Mouse (Mus musculus) stomach, embryonic 15.5 days (tissue): ENCODE results near the gene Reg4. TPM values are rescaled to one million over a fixed set of nuclear protein-coding genes. Genes with fewer than 3 reads are reported as not detected.
A peak's percentile ranks its signal among the peaks of the same experiment; 100 is the strongest.

Experiments used
- ATAC-seq: fragments of 200-750 bp; cut with Nextera tagmentation; 2 replicates; pipeline ENCODE4 v1.8.0; 2017; ENCODE audit warnings: low read depth, moderate number of reproducible peaks, moderate TSS enrichment; ENCODE audit not compliant: insufficient read depth, low FRiP score
- H3K27ac ChIP-seq: fragments of 300-500 bp; sonication (generic); 2 replicates; pipeline ENCODE4 v1.5.1; 2015; ENCODE audit warnings: mild to moderate bottlenecking, inconsistent platforms
- H3K27me3 ChIP-seq: fragments of 300-500 bp; sonication (generic); replicated peaks from 2 replicates; pipeline ENCODE4 v1.6.1; 2015; ENCODE audit warnings: inconsistent platforms
- H3K36me3 ChIP-seq: fragments of 300-500 bp; sonication (generic); 2 replicates; pipeline ENCODE4 v1.6.1; 2015; ENCODE audit warnings: inconsistent platforms
- H3K4me1 ChIP-seq: fragments of 300-500 bp; sonication (generic); 2 replicates; pipeline ENCODE4 v1.6.1; 2015; ENCODE audit warnings: inconsistent platforms
- H3K4me2 ChIP-seq: fragments of 300-500 bp; sonication (generic); 2 replicates; pipeline ENCODE4 v1.6.1; 2015; ENCODE audit warnings: mild to moderate bottlenecking, inconsistent platforms
- H3K4me3 ChIP-seq: fragments of 300-500 bp; sonication (generic); replicated peaks from 2 replicates; pipeline ENCODE4 v1.5.1; 2015; ENCODE audit warnings: inconsistent platforms
- H3K9ac ChIP-seq: fragments of 300-500 bp; sonication (generic); 2 replicates; pipeline ENCODE4 v1.6.1; 2015; ENCODE audit warnings: inconsistent platforms
- H3K9me3 ChIP-seq: fragments of 300-500 bp; sonication (generic); 2 replicates; pipeline ENCODE4 v1.6.1; 2016; ENCODE audit warnings: inconsistent platforms
- WGBS: fragments of 180-500 bp; shearing (Covaris S2); methylation state at CpG from one replicate; pipeline ENCODE4 v1.1.7; 2015; 5-methylcytosine and 5-hydroxymethylcytosine counted together
- polyA plus RNA-seq: library from polyadenylated mRNA; unstranded; fragments of >200 nt; fragmentation: Nextera tagmentation; extraction: Ambion mirVana; gene quantifications from 2 replicates; pipeline ENCODE4 v1.2.1, GENCODE M21; 2015

Gene Reg4
- polyA plus RNA-seq, 1 experiment from 2014 or later = 1.3 TPM

DNA sequence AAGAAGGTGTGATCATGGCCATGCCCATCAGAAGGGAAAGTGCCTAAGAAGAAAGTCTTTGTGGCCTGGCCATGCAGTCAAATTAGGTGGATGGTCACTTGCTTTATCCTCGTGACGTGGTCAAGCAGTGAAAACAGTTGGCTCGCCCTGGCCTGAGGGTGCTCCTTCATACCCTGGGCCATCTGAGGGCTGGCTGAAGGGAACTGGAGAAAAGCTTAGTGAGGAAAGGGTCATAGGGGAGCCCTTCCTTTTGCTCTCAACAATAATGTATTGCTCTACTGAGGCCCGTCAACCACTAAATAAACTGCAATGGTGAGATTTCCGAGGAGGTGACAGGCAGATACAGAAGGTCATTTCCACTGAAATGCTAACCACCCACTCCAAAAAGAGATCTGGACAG lies 15.3 kb downstream of the Reg4 start:
- H3K27me3 ChIP-seq = no peaks in the 10 kb centered on the region
- no peaks in the 10 kb centered on the region for H3K9me3 ChIP-seq
- H3K9ac ChIP-seq = no peak overlapping the region
- H3K4me2 ChIP-seq = no peak overlapping the region
- H3K4me1 ChIP-seq = peaks cover 4% of the 10 kb centered on the region; the same call in 1 of the 2 replicates
- WGBS = 71% methylated on average over 5 of the region's 5 CpGs
- H3K36me3 ChIP-seq = no peaks in the 10 kb centered on the region
- H3K27ac ChIP-seq = no peak overlapping the region
- no peak for ATAC-seq
- no peak overlapping the region for H3K4me3 ChIP-seq

DNA sequence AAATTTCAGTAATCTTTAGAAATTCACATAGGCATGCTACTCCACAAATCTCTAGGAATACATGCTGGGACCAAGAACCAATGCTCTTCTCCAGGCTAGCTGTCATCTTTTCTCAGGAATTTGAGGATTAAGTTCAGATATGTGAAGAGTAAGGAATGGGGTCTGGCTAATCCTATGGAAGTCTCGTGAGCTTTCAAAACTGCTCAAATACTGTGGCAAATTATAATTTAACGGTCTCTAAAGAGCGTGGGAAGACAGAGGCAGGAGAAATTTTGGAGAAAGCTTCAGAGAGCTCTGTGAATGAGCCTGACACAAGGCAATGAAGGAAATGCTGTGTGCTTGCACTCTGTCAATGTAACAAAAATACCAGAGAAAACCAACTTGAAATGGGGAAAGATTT lies 16.2 kb downstream of the Reg4 start:
- Histone ChIP-seq H3K27me3 (no peaks in the 10 kb centered on the region), H3K27ac (no peak overlapping the region)
- WGBS = 68% methylated on average over 3 of the region's 3 CpGs

DNA sequence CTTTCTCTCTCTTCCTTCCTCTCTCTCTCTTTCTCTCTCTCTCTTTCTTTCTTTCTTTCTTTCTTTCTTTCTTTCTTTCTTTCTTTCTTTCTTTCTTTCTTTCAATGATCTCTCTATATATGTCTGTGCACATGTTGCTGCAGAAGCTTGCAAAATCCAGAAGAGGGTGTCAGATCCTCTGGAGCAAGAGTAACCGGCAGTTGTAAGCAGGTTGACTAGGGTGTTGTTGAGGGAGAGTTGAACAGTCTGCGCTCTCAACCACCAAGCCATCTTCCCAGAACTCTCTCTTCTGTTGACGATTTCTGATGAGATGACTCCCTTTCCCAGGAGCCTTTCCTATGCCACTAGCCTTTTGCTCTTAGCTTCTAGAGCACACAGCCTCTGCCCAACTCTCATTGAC lies 20.1 kb downstream of the Reg4 start:
- no peaks in the 10 kb centered on the region for H3K27me3 ChIP-seq
- WGBS = 76% methylated on average over 3 of the region's 3 CpGs
- H3K4me1 ChIP-seq = no peaks in the 10 kb centered on the region
- no peak overlapping the region for H3K9ac ChIP-seq
- H3K36me3 ChIP-seq = no peaks in the 10 kb centered on the region
- no peak overlapping the region for H3K27ac ChIP-seq
- H3K4me2 ChIP-seq = no peak overlapping the region
- no peak for ATAC-seq
- H3K4me3 ChIP-seq = no peak overlapping the region
- H3K9me3 ChIP-seq = no peaks in the 10 kb centered on the region

More for the DNA sequence above, 16.2 kb downstream of the Reg4 start:
- H3K4me3 ChIP-seq = no peak overlapping the region
- no peaks in the 10 kb centered on the region for H3K9me3 ChIP-seq
- H3K4me2 ChIP-seq = no peak overlapping the region
- H3K9ac ChIP-seq = no peak overlapping the region
- ATAC-seq = no peak
- H3K4me1 ChIP-seq = peaks cover 4% of the 10 kb centered on the region; the same call in 1 of the 2 replicates
- H3K36me3 ChIP-seq = no peaks in the 10 kb centered on the region

DNA sequence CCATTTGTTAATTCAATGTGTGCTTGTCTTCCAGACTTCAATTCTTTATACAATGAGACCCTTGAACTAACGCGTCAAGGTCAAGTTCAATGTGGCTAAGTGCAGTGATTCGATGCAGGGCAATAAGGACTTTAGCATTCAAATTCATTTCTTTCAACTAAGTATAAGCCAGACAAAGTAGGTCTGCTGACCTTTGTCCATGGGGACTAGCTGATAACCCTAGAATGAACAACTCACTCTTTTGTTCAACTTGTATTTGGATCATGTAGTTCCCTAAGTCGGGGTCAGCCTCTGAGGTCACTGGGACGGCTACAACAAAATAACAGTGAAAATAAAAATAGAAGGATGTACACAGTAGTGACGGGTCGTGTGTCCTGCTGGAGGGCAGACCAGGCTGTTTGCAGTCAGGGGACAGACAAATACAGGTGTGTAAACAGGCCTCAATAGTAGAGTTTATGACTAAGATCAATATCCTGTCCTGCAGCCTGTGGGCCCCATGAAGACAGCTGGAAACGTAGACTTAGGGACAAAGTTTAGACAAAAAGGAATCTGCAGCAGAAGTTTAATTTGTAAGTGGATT lies 20.6 kb downstream of the Reg4 start:
- H3K9ac ChIP-seq = no peak overlapping the region
- 47% methylated on average over 8 of the region's 8 CpGs for WGBS
- no peak overlapping the region for H3K4me3 ChIP-seq
- H3K27ac ChIP-seq = no peak overlapping the region
- no peaks in the 10 kb centered on the region for H3K4me1 ChIP-seq
- H3K4me2 ChIP-seq = no peak overlapping the region
- no peaks in the 10 kb centered on the region for H3K9me3 ChIP-seq
- no peaks in the 10 kb centered on the region for H3K36me3 ChIP-seq
- H3K27me3 ChIP-seq = no peaks in the 10 kb centered on the region
- ATAC-seq = peak; percentile 40; the same call in 1 of the 2 replicates

DNA sequence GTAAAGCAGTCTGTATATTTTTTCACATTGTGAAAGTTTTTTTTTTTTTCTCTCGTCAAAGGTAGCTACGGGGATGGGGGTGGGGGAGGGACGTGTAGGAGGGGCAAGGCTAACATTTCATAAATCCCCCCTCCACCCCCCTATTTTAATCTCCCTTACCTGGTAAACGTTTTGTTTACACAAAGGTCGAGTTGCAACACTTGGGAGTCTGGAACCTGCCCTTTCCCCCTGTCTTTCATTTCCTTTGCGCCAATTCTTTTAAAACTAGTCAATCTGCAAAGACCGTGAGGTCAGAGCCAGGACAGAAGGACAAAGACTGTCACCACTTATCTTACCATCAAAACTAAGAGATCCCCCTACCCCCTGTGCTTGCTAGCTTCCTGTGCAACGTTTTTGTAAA lies 23.9 kb downstream of the Reg4 start:
- H3K4me1 ChIP-seq = no peaks in the 10 kb centered on the region
- H3K4me2 ChIP-seq = peak overlapping the region; percentile 27; the same call in 1 of the 2 replicates
- no peak overlapping the region for H3K4me3 ChIP-seq
- H3K36me3 ChIP-seq = no peaks in the 10 kb centered on the region
- no peaks in the 10 kb centered on the region for H3K9me3 ChIP-seq
- 14% methylated on average over 8 of the region's 8 CpGs for WGBS
- no peak for ATAC-seq
- H3K27ac ChIP-seq = peak overlapping the region; percentile 48; the same call in 1 of the 2 replicates
- H3K27me3 ChIP-seq = no peaks in the 10 kb centered on the region
- H3K9ac ChIP-seq = no peak overlapping the region

DNA sequence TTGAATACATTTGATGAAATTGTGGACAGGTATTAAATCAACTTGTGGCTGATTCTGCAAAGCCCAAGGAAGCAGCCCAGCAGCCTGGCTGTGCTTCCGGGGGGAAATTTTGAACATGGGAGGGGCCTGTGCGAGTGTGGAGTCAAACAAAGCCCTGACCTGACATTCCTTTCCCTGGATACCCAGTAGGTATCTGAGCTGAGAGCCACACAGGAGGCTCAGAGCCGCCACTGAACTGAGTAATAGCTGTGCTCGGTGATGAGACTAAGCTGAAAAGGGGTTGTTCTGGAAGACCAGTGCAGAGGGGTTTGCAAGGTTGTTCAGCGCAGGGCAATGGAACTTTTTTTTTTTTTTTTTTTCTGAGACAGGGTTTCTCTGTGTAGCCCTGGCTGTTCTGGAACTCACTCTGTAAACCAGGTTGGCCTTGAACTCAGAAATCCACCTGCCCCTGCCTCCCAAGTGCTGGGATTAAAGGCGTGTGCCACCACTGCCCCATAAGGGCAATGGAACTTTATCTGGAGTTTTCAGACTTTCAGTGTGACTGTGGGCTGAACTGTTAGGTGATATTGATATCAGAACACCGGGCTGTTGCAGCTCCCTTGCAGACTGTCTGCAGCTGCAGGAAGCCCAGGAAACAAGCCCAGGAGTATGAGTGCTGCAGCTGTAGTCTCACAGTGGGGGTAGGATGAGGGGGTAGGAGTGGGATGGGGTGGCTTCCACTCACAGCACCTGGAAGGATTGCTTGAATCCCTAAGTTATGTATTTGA lies 25.2 kb downstream of the Reg4 start:
- Histone ChIP-seq H3K36me3 (no peaks in the 10 kb centered on the region), H3K9me3 (no peaks in the 10 kb centered on the region), H3K27me3 (no peaks in the 10 kb centered on the region), H3K9ac (no peak overlapping the region), H3K4me3 (no peak overlapping the region), H3K27ac (peak overlapping the region; percentile 40; the same call in 1 of the 2 replicates), H3K4me2 (no peak overlapping the region), H3K4me1 (no peaks in the 10 kb centered on the region)
- ATAC-seq = peak; percentile 17; the same call in 1 of the 2 replicates
- WGBS = 49% methylated on average over 7 of the region's 7 CpGs

DNA sequence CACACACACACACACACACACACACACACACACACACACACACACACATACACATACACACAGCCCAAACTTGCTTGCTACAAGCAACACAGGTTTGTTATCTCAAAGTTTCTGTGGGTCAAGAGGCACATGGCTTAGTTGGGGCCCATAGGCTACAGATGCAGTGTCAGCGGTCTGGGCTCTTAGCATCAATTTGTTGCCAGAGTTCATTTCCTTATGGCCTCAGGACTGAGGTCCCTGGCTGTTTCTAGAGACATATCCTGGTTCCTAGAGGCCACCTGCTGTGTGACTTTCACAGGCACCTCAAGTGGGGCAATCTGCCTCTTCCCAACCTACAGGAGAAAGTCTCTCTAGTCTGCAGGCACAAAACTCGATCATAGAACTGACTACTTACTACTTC lies 27.4 kb downstream of the Reg4 start:
- WGBS = 77% methylated on average over 2 of the region's 2 CpGs
- Histone ChIP-seq H3K36me3 (no peaks in the 10 kb centered on the region), H3K9me3 (no peaks in the 10 kb centered on the region), H3K27me3 (no peaks in the 10 kb centered on the region), H3K4me2 (no peak overlapping the region), H3K4me1 (no peaks in the 10 kb centered on the region), H3K27ac (no peak overlapping the region), H3K4me3 (no peak overlapping the region), H3K9ac (no peak overlapping the region)
- ATAC-seq = no peak

DNA sequence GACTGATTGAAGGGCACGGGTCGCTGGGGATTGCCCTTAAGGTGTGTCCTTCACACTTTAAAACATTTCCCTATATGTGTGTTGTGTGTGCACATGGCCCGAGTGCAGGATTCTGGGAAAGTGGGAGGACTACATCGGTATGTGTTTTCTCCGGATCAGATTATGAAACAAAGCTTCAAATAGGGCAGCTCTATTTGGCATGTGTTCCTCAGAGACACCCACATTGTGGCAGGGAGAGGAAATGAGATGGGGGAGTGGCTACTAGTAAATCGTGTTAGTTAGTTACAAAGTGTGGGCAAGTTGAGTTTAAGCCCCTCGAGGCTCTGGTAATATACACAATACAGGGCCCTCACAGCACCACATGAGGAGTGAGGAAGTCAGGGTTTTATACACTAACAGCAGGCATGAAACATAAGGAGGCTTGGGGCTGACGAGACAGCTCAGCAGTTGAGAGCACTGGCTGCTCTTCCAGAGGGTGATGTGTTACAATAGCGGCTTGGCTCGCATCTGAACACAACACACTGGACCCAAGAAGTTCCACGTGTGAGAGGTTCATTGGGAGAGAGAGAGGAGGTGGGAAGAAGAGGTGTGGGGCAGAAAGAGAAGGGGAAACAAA lies 28.0 kb downstream of the Reg4 start:
- no peaks in the 10 kb centered on the region for H3K36me3 ChIP-seq
- H3K27ac ChIP-seq = no peak overlapping the region
- WGBS = 69% methylated on average over 11 of the region's 11 CpGs
- H3K4me1 ChIP-seq = no peaks in the 10 kb centered on the region
- H3K4me2 ChIP-seq = no peak overlapping the region
- H3K4me3 ChIP-seq = no peak overlapping the region
- no peak overlapping the region for H3K9ac ChIP-seq
- no peaks in the 10 kb centered on the region for H3K9me3 ChIP-seq
- no peak for ATAC-seq
- no peaks in the 10 kb centered on the region for H3K27me3 ChIP-seq

DNA sequence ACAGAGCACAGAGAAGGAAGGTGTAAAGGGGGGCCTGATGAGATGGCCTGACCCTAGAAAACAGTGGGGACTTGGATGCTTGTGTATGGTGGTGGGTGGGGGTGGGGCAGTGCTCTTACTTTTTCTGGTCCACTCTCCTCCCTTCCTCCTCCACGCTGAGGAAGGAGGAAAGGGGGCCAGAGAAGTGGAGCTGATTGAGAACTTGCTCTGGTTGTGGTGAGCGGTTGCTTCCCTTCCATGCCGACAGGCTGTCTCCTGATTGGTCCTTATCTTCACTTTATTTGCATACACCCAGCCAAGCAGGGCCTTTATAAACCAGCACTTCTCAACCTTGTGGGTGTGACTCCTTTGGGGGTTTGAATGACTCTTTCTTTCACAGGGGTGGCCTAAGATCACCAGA lies 32.1 kb downstream of the Reg4 start:
- ATAC-seq = no peak
- Histone ChIP-seq H3K4me2 (no peak overlapping the region), H3K27ac (no peak overlapping the region; the same call in 1 of the 2 replicates), H3K9me3 (no peaks in the 10 kb centered on the region), H3K4me3 (no peak overlapping the region), H3K36me3 (no peaks in the 10 kb centered on the region), H3K27me3 (no peaks in the 10 kb centered on the region), H3K9ac (no peak overlapping the region), H3K4me1 (no peaks in the 10 kb centered on the region)
- 86% methylated on average over 2 of the region's 3 CpGs for whole genome bisulfite sequencing

DNA sequence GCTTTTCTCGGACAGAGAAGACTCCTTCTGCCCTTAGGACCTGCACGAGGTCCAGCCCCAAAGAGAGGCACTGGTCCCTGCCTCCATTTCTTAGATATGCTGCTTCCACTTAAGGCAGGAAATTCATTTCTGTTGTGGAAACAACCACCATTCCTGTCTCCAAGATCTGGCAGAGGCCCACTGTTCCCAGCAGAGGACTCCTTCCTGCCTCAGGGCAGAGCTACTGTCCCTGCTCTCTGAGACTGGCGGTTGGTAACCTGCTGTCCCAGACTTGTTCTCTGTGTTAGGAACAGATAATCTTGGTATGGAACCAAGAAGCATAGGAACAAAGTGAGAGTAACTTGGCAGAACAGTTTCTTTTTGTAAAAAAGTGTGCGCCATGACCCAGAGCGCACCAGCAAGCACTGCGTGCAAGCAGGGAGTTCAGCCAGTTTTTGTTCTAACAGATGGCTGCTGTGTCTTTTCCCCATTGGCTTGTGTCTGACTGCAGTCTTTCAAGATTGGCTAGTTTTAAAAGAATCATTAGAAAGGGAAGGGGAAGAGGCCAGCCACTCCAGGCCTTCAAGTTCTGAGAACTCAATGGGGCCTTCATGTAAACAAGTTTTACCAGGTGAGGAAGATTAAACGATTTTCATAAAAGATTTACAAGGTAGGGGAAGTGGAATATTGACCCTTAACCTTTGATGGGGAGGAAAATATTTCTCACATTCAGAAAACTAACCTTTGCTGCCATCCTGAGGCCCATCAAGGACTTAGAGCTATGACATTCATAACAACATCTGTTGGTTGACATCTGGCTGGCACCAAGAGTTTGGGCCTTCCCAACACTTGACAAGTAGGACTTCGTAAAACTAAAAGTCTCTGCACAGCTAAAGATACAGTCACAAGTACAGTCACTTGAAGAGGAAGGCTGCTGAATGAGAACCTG lies 33.0 kb downstream of the Reg4 start:
- no peaks in the 10 kb centered on the region for H3K27me3 ChIP-seq
- H3K9ac ChIP-seq = no peak overlapping the region
- no peak overlapping the region for H3K4me2 ChIP-seq
- no peaks in the 10 kb centered on the region for H3K9me3 ChIP-seq
- WGBS = 82% methylated on average over 8 of the region's 8 CpGs
- 0 out of 2 replicates have a peak, but pooled peaks cover 5% of the 10 kb centered on the region for H3K4me1 ChIP-seq
- H3K4me3 ChIP-seq = no peak overlapping the region
- no peak for ATAC-seq
- peak overlapping the region; percentile 0; the same call in 1 of the 2 replicates for H3K27ac ChIP-seq
- H3K36me3 ChIP-seq = no peaks in the 10 kb centered on the region

DNA sequence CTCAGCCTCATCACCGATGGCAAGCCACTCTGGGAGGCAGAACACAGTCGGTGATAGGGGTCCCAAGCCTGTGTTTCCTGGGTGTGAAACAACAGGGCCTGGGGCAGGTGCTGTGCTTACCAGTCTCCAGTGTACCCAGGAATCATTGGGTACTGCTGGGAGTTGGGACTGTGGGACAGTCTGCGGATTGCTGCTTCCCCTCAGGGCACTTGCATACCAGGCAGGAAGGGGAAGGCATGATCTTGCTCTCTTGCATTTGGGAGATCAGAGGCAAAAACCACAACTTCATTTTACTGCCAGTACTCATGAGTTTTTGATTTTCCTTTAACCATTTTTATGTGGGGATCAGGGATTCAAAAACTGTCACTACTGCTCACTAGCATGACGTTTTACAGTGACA lies 36.8 kb downstream of the Reg4 start:
- ATAC-seq = no peak
- Histone ChIP-seq H3K4me3 (no peak overlapping the region), H3K27ac (peak overlapping the region; percentile 63; the same call in 1 of the 2 replicates), H3K4me2 (no peak overlapping the region), H3K27me3 (no peaks in the 10 kb centered on the region), H3K9me3 (no peaks in the 10 kb centered on the region), H3K9ac (no peak overlapping the region), H3K36me3 (no peaks in the 10 kb centered on the region), H3K4me1 (0 out of 2 replicates have a peak, but pooled peaks cover 5% of the 10 kb centered on the region)
- 85% methylated on average over 4 of the region's 4 CpGs for WGBS
